ENCODE assay signal across 8 mouse cellular contexts in the genomic region with DNA sequence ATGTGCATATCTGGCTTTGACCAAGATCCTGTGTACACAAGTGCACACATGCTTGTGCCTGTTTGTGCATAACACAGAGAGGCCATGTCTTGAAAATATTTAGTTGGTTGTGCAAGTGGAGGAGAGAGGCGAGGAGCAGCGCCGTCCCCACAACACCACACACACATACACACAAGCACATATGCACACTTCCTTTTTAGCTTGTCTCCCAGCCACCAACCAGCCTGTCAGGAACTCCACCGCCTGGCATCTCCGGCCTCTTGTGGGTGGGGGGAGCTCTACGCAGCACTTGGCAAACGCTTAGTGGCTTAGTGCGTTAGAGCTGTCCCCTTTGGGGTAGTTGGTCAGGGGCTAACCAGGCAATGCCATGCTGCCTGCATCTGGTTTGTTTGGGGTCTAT. TPM values are rescaled to one million over a fixed set of nuclear protein-coding genes. Genes with fewer than 3 reads are reported as not detected.
DNase-seq lines count a peak whose midpoint lies in the region; ATAC-seq and TF ChIP-seq lines count a peak whose summit lies in the region.

No protein-coding gene starts in this region.

- peaks cover 17% of the 10 kb centered on the region for H3K4me1 ChIP-seq in kidney, adult 2 months (ENCODE audit: control insufficient read depth, insufficient read depth, low read length)
- peaks cover 37% of the 10 kb centered on the region for H3K4me1 ChIP-seq in embryonic facial prominence, embryonic 12.5 days
- H3K4me1 ChIP-seq in hindbrain, embryonic 12.5 days, result peaks cover 27% of the 10 kb centered on the region
- H3K4me1 ChIP-seq in limb, embryonic 15.5 days, result peaks cover 45% of the 10 kb centered on the region
- peaks cover 27% of the 10 kb centered on the region for H3K4me1 ChIP-seq in neural tube, embryonic 12.5 days

- no peak for TF ChIP-seq CTCF in kidney, adult 2 months (conservative IDR thresholded peaks at IDR 0.05; ENCODE audit: insufficient read depth, insufficient read length, low read depth, low read length)

- H3K4me3 ChIP-seq in kidney, adult 2 months (ENCODE audit: insufficient read depth, low read depth, low read length), result peak overlapping the region; percentile 73
- peak overlapping the region; percentile 82 for H3K4me3 ChIP-seq in embryonic facial prominence, embryonic 12.5 days
- peak overlapping the region; percentile 84 for H3K4me3 ChIP-seq in hindbrain, embryonic 12.5 days
- H3K4me3 ChIP-seq in limb, embryonic 15.5 days, result peak overlapping the region; percentile 84
- H3K4me3 ChIP-seq in neural tube, embryonic 12.5 days, result peak overlapping the region; percentile 75

- DNase-seq in kidney, adult 2 months, result peak; percentile 51
- DNase-seq in kidney, adult 11 months, result no peak
- DNase-seq in ovary, postnatal 14 days (ENCODE audit: low spot score), result no peak
- DNase-seq in urinary bladder, postnatal 25 days (ENCODE audit: low spot score), result no peak

- no peak for ATAC-seq in embryonic facial prominence, embryonic 12.5 days (ENCODE audit: insufficient number of reproducible peaks, insufficient read depth, low FRiP score, low TSS enrichment)
- no peak for ATAC-seq in hindbrain, embryonic 12.5 days (ENCODE audit: low FRiP score)
- ATAC-seq in limb, embryonic 15.5 days (ENCODE audit: insufficient number of reproducible peaks, low FRiP score, low TSS enrichment, low read depth), result no peak
- no peak for ATAC-seq in neural tube, embryonic 12.5 days (ENCODE audit: low FRiP score, low read depth)

- 19% methylated on average over 8 of the region's 8 CpGs for WGBS in kidney, adult 2 months
- WGBS in embryonic facial prominence, embryonic 12.5 days, result 37% methylated on average over 8 of the region's 8 CpGs
- 47% methylated on average over 8 of the region's 8 CpGs for WGBS in hindbrain, embryonic 12.5 days
- 26% methylated on average over 8 of the region's 8 CpGs for WGBS in limb, embryonic 15.5 days
- 53% methylated on average over 8 of the region's 8 CpGs for WGBS in neural tube, embryonic 12.5 days

- H3K9me3 ChIP-seq in embryonic facial prominence, embryonic 12.5 days, result no peaks in the 10 kb centered on the region
- no peaks in the 10 kb centered on the region for H3K9me3 ChIP-seq in hindbrain, embryonic 12.5 days (replicated peaks)
- no peaks in the 10 kb centered on the region for H3K9me3 ChIP-seq in limb, embryonic 15.5 days
- no peaks in the 10 kb centered on the region for H3K9me3 ChIP-seq in neural tube, embryonic 12.5 days

- H3K4me2 ChIP-seq in embryonic facial prominence, embryonic 12.5 days (replicated peaks), result peak overlapping the region; percentile 97
- peak overlapping the region; percentile 98 for H3K4me2 ChIP-seq in hindbrain, embryonic 12.5 days (replicated peaks)
- H3K4me2 ChIP-seq in limb, embryonic 15.5 days, result peak overlapping the region; percentile 97
- H3K4me2 ChIP-seq in neural tube, embryonic 12.5 days (replicated peaks), result peak overlapping the region; percentile 96

- H3K36me3 ChIP-seq in kidney, adult 2 months (ENCODE audit: control insufficient read depth, insufficient read depth, low read length), result no peaks in the 10 kb centered on the region
- peaks cover 4% of the 10 kb centered on the region; the same call in 1 of the 2 replicates for H3K36me3 ChIP-seq in embryonic facial prominence, embryonic 12.5 days
- H3K36me3 ChIP-seq in hindbrain, embryonic 12.5 days, result no peaks in the 10 kb centered on the region
- H3K36me3 ChIP-seq in limb, embryonic 15.5 days, result no peaks in the 10 kb centered on the region
- no peaks in the 10 kb centered on the region for H3K36me3 ChIP-seq in neural tube, embryonic 12.5 days

- peak overlapping the region; percentile 61 for H3K27ac ChIP-seq in kidney, adult 2 months (ENCODE audit: insufficient read depth, low read depth, low read length)
- no peak overlapping the region for H3K27ac ChIP-seq in embryonic facial prominence, embryonic 12.5 days
- no peak overlapping the region for H3K27ac ChIP-seq in hindbrain, embryonic 12.5 days
- peak overlapping the region; percentile 95 for H3K27ac ChIP-seq in limb, embryonic 15.5 days
- no peak overlapping the region for H3K27ac ChIP-seq in neural tube, embryonic 12.5 days

- no peaks in the 10 kb centered on the region for H3K27me3 ChIP-seq in kidney, adult 2 months (replicated peaks; ENCODE audit: control insufficient read depth, insufficient read depth, low read length)
- no peaks in the 10 kb centered on the region for H3K27me3 ChIP-seq in embryonic facial prominence, embryonic 12.5 days
- peaks cover 6% of the 10 kb centered on the region; the same call in 1 of the 2 replicates for H3K27me3 ChIP-seq in hindbrain, embryonic 12.5 days
- no peaks in the 10 kb centered on the region for H3K27me3 ChIP-seq in limb, embryonic 15.5 days
- no peaks in the 10 kb centered on the region; the same call in 1 of the 2 replicates for H3K27me3 ChIP-seq in neural tube, embryonic 12.5 days (replicated peaks)

- H3K9ac ChIP-seq in embryonic facial prominence, embryonic 12.5 days, result peak overlapping the region; percentile 88
- H3K9ac ChIP-seq in hindbrain, embryonic 12.5 days, result peak overlapping the region; percentile 87
- peak overlapping the region; percentile 83; the same call in 1 of the 2 replicates for H3K9ac ChIP-seq in limb, embryonic 15.5 days
- peak overlapping the region; percentile 84; the same call in 1 of the 2 replicates for H3K9ac ChIP-seq in neural tube, embryonic 12.5 days

- TF ChIP-seq POLR2A in kidney, adult 2 months (IDR thresholded peaks at IDR 0.05; ENCODE audit: low read depth, low read length), result no peak

RNA-seq across cellular contexts. Expression of a gene that starts 1.2 kb away (rescaled TPM):
- polyA plus RNA-seq in kidney, adult 2 months (2012; rRNA removed), result 39.2 and 40.3 TPM in 2 replicates
- polyA plus RNA-seq in embryonic facial prominence, embryonic 12.5 days (2016; fragmentation: Nextera tagmentation; extraction: Ambion mirVana), result 16.0 and 16.8 TPM in 2 replicates
- 8.1 and 11.7 TPM in 2 replicates for polyA plus RNA-seq in hindbrain, embryonic 12.5 days (2016; fragmentation: Nextera tagmentation; extraction: Ambion mirVana)
- 17.0 and 19.2 TPM in 2 replicates for polyA plus RNA-seq in limb, embryonic 15.5 days (2015; fragmentation: Nextera tagmentation; extraction: Ambion mirVana)
- 6.8 and 7.3 TPM in 2 replicates for polyA plus RNA-seq in neural tube, embryonic 12.5 days (2016; fragmentation: Nextera tagmentation; extraction: Ambion mirVana)

Comparison
In these comparisons a context has a peak if more than half of its experiments do, and no peak if none do; other contexts are left out.
1. H3K27ac ChIP-seq: peak in kidney, adult 2 months (single experiment) and limb, embryonic 15.5 days (single experiment); none in embryonic facial prominence, embryonic 12.5 days (single experiment), hindbrain, embryonic 12.5 days (single experiment) and neural tube, embryonic 12.5 days (single experiment).
2. Peak in every context shown above with its lines, with median percentiles within 50 percentile points of each other: H3K4me3 ChIP-seq, H3K4me2 ChIP-seq and H3K9ac ChIP-seq.